Mouse (Mus musculus): Measurements from ENCODE around the gene Ntn5.
A peak's percentile ranks its signal among the peaks of the same experiment; 100 is the strongest.
"Not testable (repeated sequence)": the region's sequence is repeated elsewhere in the genome, so short reads cannot be mapped to it uniquely, and the experiment has no call there.

The Ntn5 gene

DNA sequence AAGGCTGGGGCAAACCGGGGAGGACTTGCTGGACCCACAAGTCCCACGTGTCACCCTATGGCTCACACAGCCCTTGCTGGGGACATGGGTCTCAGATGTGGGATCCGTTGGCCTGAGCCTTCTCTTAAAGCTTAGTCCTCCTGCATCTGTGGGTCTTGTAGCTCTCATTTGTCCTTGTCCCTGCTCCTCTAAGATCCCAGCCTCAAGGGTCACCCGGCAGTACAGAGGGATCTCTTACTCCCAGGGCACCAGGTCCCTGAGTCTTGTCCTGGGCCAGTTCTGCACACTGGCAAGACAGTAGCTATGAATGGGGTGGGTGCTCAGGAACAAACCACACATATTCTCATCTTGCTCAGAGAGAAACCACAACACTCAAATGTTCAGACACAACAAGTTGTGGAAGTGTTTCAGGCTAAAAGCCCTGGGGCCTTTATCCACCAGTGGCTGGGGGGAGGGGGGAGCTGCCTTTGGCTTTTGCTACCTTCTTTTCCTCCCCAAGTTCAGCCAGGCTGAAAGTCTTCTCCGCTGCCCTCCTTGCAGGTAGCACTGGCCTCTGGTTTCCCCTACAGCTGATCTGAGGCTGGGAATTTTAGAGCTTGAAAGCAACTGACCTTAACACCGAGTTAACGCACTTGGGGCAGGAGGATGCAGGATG lies at the start of gene Ntn5:
Gene Ntn5, plus strand, starts transcription at position 627 of the 655 bp plus-strand sequence.
- DNase-seq: no peak

GRCm38 (mm10) chr7:45634946-45635681 lies 48.7 kb upstream of the Ntn5 start:
- DNase-seq: no peak

DNA sequence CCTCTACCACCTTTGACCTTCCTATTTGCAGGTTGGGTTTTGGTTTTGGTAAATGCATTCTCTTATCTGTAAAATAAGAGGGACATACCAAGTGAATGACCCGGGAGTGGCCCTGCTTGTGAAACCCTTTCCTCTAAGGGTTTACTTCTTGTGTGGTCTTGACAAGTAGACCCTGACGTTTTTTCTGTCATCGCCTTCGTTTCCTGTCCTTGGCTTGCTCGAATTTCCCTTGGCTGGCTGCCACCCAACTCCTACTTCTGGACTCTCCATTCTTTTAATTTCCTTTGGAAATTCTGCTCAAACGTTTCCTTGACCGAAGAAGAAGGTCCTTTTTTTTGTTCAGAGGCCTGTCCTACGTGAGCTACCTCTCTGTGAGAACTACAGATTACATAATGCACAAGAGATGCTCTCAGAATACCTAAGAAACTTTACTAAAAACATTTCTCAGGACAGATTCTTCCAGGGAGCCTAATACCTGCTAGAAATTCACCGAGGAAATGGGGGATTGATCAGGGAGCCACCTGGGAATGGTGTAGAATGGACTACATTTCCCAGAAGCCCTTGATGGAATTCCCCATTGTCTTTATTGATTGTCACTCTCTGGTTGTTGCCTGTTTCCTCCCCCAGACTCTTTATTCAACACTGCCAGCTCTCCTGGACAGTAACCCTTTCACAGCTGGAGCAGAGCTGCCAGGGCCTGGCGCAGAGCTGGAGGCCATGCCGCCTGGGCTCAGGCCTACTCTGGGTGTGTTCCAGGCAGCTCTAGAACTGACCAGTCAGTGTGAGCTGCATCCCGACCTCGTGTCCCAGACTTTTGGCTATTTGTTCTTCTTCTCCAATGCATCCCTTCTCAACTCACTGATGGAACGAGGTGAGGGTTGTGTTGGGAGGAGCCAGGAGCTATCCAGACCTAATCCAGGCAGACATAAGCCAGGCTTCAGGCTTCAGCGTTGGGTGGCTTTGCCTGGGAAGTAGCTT lies 47.8 kb upstream of the Ntn5 start:
- no peak for DNase-seq

- no peak for DNase-seq
Measured at GRCm38 (mm10) chr7:45637710-45638109, 46.1 kb upstream of the Ntn5 start.

DNA sequence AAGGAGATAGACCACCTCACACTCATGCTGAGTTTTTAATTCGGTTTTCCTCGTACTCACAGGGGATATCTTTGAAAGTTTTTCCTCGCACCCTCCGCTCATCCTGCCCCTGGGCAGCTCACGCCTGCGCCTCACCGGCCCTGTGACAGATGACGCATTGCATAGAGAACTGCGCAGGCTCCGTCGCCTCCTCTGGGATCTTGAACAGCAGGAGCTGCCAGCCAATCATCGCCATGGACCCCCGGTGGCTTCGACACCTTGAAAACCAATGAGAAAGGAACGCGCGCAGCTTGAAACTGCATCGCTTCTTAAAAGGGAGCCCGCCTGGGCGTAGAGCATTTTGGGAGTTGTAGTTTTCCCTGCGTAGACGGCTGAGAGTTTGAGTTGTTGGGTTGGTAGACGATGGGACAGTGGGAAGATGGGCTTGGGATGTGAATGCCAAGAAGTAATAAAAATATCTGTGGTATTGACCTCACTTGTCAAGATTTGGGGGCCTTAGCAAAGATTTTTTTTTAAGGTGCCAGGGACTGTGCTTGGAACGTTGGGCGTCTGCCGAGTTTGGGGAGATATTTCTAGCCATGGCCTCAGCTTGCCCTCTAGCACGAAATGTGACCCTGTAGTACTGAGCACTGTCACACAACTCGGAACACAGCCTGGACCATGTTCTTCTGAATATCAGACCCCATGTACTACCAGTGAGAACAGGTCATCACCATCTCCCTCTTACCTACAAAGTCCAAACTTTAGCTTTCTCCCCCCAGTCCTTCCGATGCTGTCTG lies 45.0 kb upstream of the Ntn5 start:
- peak; percentile 99 for DNase-seq

GRCm38 (mm10) chr7:45639561-45640027 lies 44.2 kb upstream of the Ntn5 start, which contains the start of gene Mamstr:
Mamstr (plus strand) TSS chr7:45639977.
- no peak for DNase-seq

DNA sequence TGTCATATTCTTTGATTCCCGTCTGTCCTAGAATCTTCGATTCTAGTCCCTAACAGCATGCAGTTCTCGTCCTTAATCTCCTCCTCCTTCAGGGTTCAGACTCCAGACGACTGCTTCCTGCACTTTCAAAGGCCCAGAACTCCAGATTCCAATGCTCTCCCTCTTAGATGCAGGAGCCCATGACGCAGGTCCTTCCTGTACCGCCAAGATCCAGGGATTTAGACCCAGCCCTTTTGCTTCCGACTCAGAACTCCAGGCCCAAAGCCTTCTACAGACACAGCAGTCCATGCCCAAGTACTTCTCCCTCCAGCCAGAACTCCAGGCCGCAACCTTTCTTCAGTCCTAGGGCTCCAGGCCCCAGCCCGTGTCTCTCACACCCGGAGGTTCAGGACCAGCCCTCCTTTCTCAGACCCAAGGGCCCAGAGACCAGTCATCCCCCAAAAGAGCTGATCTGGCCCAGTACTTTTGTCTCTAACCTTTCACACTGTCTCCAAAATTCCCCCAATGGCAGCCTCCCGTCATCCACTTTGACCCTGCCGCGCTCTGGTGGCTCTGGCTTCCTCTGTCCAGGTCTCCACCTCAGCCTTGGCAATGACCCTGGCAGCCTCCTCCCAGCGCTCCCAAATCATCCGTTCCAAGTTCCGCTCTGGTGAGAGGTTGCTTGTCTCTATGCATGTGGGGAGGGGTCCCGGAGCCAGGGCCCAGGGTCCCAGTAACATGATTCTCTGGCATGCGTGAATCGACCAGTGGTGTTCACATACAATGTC lies 43.4 kb upstream of the Ntn5 start:
- no peak for DNase-seq

DNA sequence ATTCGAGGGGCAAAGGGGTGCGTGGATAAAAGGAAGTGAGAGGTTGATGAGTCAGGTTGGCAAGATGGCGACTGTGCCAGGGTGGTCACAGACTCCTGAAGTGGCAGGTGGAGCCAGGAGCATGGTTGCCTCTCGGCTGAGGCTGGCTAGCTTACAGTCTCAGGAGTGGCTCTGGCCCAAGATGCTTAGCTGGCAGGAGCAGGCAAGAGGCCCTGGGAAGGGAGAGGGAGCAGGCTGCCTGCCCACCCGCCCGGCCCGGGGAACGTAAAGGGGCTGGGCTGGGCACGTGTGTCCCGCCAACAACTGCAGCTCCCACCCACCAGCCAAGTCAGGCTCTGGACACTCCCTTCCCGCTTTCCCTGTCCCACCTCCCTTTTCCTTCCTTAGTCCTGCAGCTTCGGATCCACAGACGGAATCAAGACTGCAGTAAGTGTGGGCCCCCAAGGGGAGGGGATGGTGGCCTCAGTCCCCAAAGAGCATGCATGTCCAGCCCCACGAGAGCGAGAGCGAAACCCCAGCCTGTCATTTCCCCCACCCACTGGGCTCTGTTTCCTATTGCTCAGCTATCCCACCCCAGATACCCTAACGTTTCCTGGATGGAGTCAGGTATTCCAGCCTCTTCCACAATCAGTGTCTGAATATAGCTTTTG lies 42.3 kb upstream of the Ntn5 start:
- DNase-seq: no peak

DNA sequence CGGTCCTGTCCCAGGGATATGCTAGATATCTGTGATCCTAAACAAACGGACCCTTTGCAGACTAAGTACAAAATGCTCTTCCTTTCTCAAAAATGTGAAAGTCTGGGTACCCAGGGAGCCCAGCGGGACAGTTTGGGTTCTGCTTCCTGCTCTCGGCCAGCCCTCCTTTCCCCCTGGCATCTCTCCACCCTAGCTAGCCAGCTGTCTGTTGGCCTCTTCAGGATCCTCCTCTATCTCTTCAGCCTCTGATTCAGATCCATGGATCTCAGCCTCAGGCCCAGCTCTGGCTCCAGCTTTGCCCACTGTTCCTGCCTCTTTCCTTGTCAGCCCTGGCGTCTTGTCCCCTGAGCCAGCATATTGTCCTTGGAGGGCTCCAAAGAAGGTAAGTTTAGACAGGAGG lies 41.7 kb upstream of the Ntn5 start:
- DNase-seq: no peak

GRCm38 (mm10) chr7:45642503-45643255 lies 41.1 kb upstream of the Ntn5 start:
- DNase-seq: no peak

DNA sequence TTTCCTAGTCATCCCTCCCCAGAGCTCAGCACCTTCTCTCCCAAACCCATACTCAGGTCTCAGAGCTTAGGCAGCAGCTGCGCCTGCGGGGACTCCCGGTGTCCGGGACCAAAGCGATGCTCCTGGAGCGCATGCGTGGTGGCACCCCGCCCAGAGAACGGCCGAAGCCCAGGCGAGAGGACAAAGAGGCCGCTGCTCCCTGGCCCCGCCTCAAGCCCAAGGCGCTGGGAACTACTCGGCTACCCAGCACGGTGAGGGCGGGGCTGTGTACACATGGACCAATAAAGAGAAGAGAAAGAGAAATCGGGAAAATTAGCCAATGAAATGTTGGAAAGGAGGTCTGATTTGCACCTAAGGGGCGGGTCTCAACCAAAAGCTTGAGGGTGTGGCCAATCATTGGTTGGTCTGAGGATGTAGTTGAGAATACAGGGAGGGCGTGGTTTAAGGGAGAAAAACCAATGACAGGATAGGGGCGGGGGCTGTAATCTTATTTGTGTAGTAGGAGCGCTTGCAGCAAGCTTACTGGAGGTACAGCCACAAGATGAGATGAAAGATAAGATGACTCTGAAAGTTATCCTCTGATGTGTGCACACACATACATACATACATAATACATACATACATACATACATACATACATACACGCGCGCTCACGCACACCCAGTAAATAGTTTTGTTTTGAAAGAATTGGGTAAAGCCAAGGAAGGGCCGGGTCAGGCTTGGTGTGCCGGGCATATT lies 40.2 kb upstream of the Ntn5 start:
- peak; percentile 95 for DNase-seq

GRCm38 (mm10) chr7:45644183-45644582 lies 39.6 kb upstream of the Ntn5 start:
- DNase-seq: peak; percentile 85

DNA sequence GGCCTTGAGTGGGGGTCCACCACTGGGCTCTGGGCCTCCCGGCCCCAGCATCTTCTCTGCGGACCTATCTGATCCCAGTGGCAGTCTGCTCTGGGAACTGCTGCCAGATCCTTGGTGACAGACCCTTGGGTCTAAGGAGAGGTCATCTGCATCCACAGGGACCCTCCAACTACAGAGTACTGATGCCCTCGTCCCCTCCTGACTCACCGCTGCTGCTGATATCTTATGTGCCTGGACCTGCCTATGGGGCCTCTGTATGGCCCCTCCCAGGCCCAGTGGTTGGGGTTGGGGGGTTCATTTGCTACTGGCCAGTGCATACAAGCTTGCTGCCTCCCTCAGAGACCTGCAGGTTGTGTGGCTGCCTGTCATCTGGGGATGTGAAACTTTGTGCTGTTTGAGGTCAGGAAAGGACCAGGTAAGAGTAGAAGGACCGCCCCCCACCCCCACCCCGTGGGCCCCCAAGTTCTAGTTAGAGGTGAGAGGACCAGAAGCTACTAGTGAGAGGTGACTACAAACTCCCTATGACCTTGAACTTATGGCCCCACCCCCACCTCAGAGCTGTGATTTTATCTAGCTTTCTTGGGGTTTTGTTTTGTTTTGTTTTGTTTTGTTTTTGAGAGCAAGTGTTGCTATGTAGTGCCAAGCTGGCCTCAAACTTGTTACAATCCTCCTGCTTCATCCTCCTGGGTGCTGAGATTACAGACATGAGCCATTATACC lies 38.8 kb upstream of the Ntn5 start:
- no peak for DNase-seq

- DNase-seq: no peak
Measured at GRCm38 (mm10) chr7:45645591-45645971, 38.2 kb upstream of the Ntn5 start.

- DNase-seq: no peak
Measured at GRCm38 (mm10) chr7:45646671-45647070, 37.2 kb upstream of the Ntn5 start.

DNA sequence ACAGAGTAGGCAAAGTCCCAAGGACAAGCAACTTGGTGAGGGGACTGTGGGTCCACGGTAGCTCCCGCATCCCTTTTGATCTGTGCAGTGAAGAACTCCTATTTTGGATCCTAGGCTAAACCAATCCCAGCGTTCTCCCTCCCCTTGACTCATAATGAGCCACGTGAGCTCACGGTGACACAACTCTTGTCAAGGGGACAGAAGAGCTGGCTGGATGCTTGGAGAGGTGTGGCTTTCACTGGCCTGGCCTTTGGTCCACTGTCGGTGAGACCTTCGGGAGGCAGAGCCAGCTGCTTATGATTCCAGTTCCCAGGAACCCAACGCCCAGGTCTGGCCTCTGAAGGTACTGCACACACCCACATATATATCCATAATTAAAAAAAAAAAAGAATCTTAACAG lies 34.5 kb upstream of the Ntn5 start:
- DNase-seq: no peak

- DNase-seq: not testable (repeated sequence)
Measured at GRCm38 (mm10) chr7:45650484-45650883, 33.3 kb upstream of the Ntn5 start.

DNA sequence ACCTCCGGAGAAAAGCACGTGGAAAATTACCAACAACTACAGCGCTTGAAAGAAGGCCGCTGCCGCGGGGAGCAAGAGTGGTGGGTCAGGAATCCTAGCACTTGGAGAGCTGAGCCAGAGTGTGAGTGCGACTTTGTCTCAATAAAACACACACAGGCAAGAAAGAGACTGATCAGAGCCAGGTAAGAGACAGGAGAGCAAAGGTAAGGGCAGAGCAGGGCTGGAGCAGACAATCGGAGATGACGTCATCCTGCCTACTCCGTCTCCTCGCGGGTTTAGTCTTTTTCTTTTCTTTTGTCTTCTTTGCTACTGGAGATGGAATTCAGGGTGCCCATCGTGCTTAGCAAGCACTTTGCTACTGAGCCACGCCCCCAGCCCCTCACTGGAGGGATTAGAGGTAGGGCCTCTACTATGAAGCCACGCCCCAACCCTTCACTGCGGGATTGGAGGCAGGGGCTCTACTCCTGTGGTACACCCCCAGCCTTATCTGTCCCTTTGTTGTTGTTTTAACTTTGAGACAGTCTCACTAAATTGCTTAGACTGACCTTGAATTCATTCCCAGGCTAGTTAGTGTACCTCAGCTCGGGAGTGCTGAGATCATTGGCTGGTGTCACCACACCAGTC lies 29.3 kb upstream of the Ntn5 start:
- no peak for DNase-seq
